Mouse (Mus musculus): ENCODE results near the gene Adipoq.

DNA sequence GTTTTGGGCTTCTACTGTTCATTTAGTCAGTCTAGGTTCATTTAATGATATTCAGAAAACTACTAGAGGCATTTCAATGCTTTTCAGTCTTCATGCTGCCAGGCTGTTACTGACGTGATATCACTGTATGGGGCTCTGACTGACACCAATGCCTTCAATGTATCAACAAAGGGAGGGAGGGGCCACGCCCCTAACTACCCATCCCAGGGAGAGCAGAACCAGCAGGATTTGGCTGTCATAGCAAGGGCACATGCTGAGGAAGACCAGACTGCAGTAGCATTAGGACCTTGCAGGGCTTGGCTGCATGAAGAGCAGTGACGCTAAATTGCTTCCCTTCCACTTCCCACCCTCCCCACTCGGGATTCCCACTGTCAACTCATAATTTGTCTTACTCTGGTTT lies 29.2 kb upstream of the Adipoq start:
- TF ChIP-seq SIN3A (IDR thresholded peaks at IDR 0.05; ENCODE audit: low read length): no peak
- TF ChIP-seq CHD2 (IDR thresholded peaks at IDR 0.05; ENCODE audit: low read length): no peak
- TF ChIP-seq ETS1 (IDR thresholded peaks at IDR 0.05; ENCODE audit: low read depth, low read length): no peak
- no peak for TF ChIP-seq HCFC1 (IDR thresholded peaks at IDR 0.05; ENCODE audit: low read depth, low read length)
- no peak for TF ChIP-seq ZNF384 (IDR thresholded peaks at IDR 0.05; ENCODE audit: low read depth, low read length)
- no peak for TF ChIP-seq ZMIZ1 (IDR thresholded peaks at IDR 0.05; ENCODE audit: low read depth, low read length)
- TF ChIP-seq EP300 (IDR thresholded peaks at IDR 0.05; ENCODE audit: low read depth in 1 of 2, low read length in 2 of 2): no peak
- TF ChIP-seq MAFK (IDR thresholded peaks at IDR 0.05; ENCODE audit: borderline replicate concordance, low read depth, low read length): no peak
- TF ChIP-seq KAT2A (conservative IDR thresholded peaks at IDR 0.05; ENCODE audit: low read depth, low read length): no peak
- no peak for TF ChIP-seq CTCF (IDR thresholded peaks at IDR 0.05 in 2 of 3, conservative IDR thresholded peaks at IDR 0.05 in 1 of 3; ENCODE audit: control insufficient read depth in 1 of 3, insufficient read depth in 1 of 3, low read depth in 2 of 3, low read length in 3 of 3, poor library complexity in 1 of 3, severe bottlenecking in 1 of 3)
- TF ChIP-seq POLR2A (IDR thresholded peaks at IDR 0.05; ENCODE audit: control insufficient read depth in 1 of 2, insufficient read depth in 1 of 2, low read depth in 1 of 2, low read length in 2 of 2, poor library complexity in 1 of 2): no peak
- no peak for TF ChIP-seq MYC (IDR thresholded peaks at IDR 0.05; ENCODE audit: low read depth, low read length)

Data from MEL (cell line).